Mouse (Mus musculus) midbrain, embryonic 12.5 days (tissue): ENCODE results near the gene Wtip. TPM values are rescaled to one million over a fixed set of nuclear protein-coding genes. Genes with fewer than 3 reads are reported as not detected.
"Not testable (repeated sequence)": the region's sequence is repeated elsewhere in the genome, so short reads cannot be mapped to it uniquely, and the experiment has no call there.

Source experiments
- ATAC-seq: fragments of 200-750 bp; cut with Nextera tagmentation; 2 replicates; pipeline ENCODE4 v1.8.0; 2017; ENCODE audit warnings: low read depth, moderate TSS enrichment, moderate library complexity; ENCODE audit not compliant: low FRiP score
- H3K27ac ChIP-seq: fragments of 300-500 bp; sonication (generic); replicated peaks from 2 replicates; pipeline ENCODE4 v1.5.1; 2016; ENCODE audit warnings: mild to moderate bottlenecking
- H3K27me3 ChIP-seq: fragments of 300-500 bp; sonication (generic); 2 replicates; pipeline ENCODE4 v1.6.1; 2016; ENCODE audit warnings: mild to moderate bottlenecking
- H3K36me3 ChIP-seq: fragments of 300-500 bp; sonication (generic); 2 replicates; pipeline ENCODE4 v1.6.1; 2016
- H3K4me1 ChIP-seq: fragments of 300-500 bp; sonication (generic); 2 replicates; pipeline ENCODE4 v1.6.1; 2016
- H3K4me2 ChIP-seq: fragments of 300-500 bp; sonication (generic); replicated peaks from 2 replicates; pipeline ENCODE4 v1.6.1; 2016; ENCODE audit warnings: mild to moderate bottlenecking, moderate library complexity
- H3K4me3 ChIP-seq: fragments of 300-500 bp; sonication (generic); 2 replicates; pipeline ENCODE4 v1.5.1; 2016; ENCODE audit warnings: mild to moderate bottlenecking
- H3K9ac ChIP-seq: fragments of 300-500 bp; sonication (generic); replicated peaks from 2 replicates; pipeline ENCODE4 v1.6.1; 2016; ENCODE audit warnings: mild to moderate bottlenecking, moderate library complexity
- H3K9me3 ChIP-seq: fragments of 300-500 bp; sonication (generic); 2 replicates; pipeline ENCODE4 v1.6.1; 2016; ENCODE audit warnings: mild to moderate bottlenecking
- WGBS: fragments of 180-500 bp; shearing (Covaris S2); methylation state at CpG from one replicate; pipeline ENCODE4 v1.1.7; 2016; 5-methylcytosine and 5-hydroxymethylcytosine counted together
- polyA plus RNA-seq: library from polyadenylated mRNA; unstranded; fragments of >200 nt; fragmentation: Nextera tagmentation; extraction: Ambion mirVana; gene quantifications from 2 replicates; pipeline ENCODE4 v1.2.1, GENCODE M21; 2016

Gene Wtip
- polyA plus RNA-seq, 1 experiment from 2014 or later = 3.0 TPM

DNA sequence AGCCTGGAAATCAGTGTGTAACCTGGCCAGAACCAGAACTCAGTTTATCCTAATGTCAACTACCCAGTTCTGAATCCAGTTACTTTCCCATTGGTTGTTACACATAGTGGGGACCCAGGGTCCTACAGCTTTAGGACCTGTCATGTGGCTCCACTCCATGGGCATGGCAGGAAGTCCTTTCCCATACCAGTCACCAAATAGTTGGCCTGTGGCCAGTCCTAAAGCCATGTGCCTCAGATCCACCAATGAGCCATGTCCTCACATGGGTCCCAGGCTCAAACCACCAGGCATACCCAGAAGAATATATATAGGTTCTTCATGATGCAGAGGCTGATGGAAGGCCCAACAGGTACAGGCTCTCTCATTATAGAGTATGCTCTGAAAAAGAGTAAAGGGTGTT, 31.8 kb downstream of the Wtip start:
- H3K9me3 ChIP-seq = 0 out of 2 replicates have a peak, but pooled peaks cover 7% of the 10 kb centered on the region
- H3K9ac ChIP-seq = no peak overlapping the region
- H3K4me1 ChIP-seq = no peaks in the 10 kb centered on the region
- ATAC-seq = no peak
- no peak overlapping the region for H3K27ac ChIP-seq
- H3K4me3 ChIP-seq = no peak overlapping the region
- no peaks in the 10 kb centered on the region for H3K27me3 ChIP-seq
- H3K36me3 ChIP-seq = no peaks in the 10 kb centered on the region
- no peak overlapping the region for H3K4me2 ChIP-seq

DNA sequence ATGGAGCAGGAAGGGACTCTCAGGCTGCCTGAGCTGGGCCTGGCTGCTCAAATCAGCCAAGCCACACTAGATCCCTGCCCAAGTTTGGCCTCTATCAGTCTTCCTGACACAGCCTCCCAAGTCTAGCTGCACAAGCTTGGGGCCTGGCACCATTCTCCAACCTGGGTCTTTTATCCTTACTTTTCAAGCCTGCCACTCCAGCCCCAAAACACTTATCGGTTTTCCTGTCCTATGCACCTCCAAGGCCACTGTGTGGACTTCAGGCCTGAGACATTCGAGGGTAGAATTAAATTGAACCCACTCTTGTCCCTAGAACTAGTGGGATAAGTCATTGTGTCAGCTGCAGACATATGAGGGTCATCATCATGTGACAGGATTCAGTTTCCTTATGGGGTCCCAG, 33.1 kb downstream of the Wtip start:
- H3K4me2 ChIP-seq = no peak overlapping the region
- 78% methylated on average over 2 of the region's 2 CpGs for WGBS

DNA sequence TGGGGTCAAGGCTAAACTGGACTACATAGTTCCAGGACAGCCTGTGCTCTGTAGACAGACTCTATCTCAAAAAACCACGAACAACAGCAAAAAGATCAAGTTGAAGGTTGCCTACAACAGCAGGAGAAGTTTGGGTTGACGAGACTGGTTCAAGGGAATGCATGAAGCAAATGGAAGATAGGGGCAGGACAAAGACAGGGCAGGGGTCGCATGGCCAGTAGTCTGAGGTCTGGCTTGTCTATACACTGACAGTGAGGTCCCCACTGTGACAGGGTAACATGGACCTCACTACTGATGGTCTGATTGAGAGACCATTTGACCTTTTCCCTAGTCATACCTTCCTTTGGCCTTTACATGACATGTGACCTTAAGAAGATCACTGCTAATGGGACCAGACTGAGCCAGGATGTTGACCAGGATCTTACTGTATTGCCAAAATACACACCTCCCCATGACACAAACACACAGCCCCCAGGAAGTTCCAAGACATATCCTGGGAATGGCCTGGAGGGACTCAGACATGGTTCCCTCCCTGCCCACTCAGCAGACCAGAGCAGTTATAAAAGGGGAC, 38.1 kb downstream of the Wtip start, which contains the start of gene Scgb1b30:
Gene Scgb1b30 (plus strand): TSS at position 521 of the 571 bp plus-strand sequence.
- ATAC-seq = no peak
- Histone ChIP-seq H3K27ac (no peak within 1 kb of the TSS), H3K27me3 (no peaks in the 10 kb centered on the region), H3K4me1 (no peaks in the 10 kb centered on the region), H3K9ac (no peak within 1 kb of the TSS), H3K36me3 (no peaks in the 10 kb centered on the region), H3K4me2 (no peak within 1 kb of the TSS), H3K9me3 (peaks cover 12% of the 10 kb centered on the region; the same call in 1 of the 2 replicates), H3K4me3 (no peak within 1 kb of the TSS)
- 79% methylated on average over 3 of the region's 3 CpGs for WGBS

More for the DNA sequence above, 33.1 kb downstream of the Wtip start:
- H3K9me3 ChIP-seq = 0 out of 2 replicates have a peak, but pooled peaks cover 7% of the 10 kb centered on the region
- no peaks in the 10 kb centered on the region for H3K4me1 ChIP-seq
- H3K36me3 ChIP-seq = no peaks in the 10 kb centered on the region
- H3K27me3 ChIP-seq = no peaks in the 10 kb centered on the region
- no peak overlapping the region for H3K9ac ChIP-seq
- H3K4me3 ChIP-seq = no peak overlapping the region
- no peak overlapping the region for H3K27ac ChIP-seq
- ATAC-seq = no peak

DNA sequence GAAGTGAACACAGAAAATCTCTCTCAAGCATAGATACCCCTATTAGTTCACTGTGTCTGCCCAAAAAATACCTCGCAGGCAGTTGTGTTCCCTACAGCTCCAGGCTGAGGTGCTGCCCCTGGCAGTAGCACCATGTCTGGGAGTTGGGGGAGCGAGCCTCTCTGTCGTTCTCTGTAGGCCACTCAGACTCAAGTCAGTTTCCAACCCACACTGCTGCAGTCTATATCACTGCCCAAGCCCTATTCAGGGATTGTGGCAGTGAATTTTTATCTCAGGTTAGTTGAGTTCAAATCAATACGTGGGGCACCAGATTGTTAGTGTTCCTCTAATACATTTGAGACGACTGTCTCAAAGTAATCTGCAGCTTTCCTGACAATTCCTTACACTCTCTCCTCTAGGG, 64.9 kb downstream of the Wtip start:
- not testable (repeated sequence) for ATAC-seq, H3K4me3 ChIP-seq, H3K27ac ChIP-seq, H3K9ac ChIP-seq, H3K27me3 ChIP-seq, H3K4me2 ChIP-seq, H3K36me3 ChIP-seq, H3K4me1 ChIP-seq
- peaks cover 12% of the 10 kb centered on the region; the same call in 1 of the 2 replicates for H3K9me3 ChIP-seq
- WGBS = 73% methylated on average over 5 of the region's 5 CpGs

Other genes starting within 250 kb of the Wtip start
- not detected in 2 replicates for gene Scgb2b26, start 188.2 kb downstream of the Wtip start, polyA plus RNA-seq
- not detected in 2 replicates for gene Scgb2b27, start 119.3 kb downstream of the Wtip start, polyA plus RNA-seq
- gene Scgb1b27, start 111.8 kb downstream of the Wtip start, polyA plus RNA-seq = not detected in 2 replicates
- not detected in 2 replicates for gene Scgb1b30, start 37.8 kb downstream of the Wtip start, polyA plus RNA-seq
- 247 TPM in 2 replicates for gene Uba2, start 36.3 kb upstream of the Wtip start, polyA plus RNA-seq
- 64.9 and 74.9 TPM in 2 replicates for gene Pdcd2l, start 63.4 kb upstream of the Wtip start, polyA plus RNA-seq
- gene Gpi1, start 97.1 kb upstream of the Wtip start, polyA plus RNA-seq = 212 and 218 TPM in 2 replicates
- gene Gm6096, start 117.8 kb upstream of the Wtip start, polyA plus RNA-seq = 0.76 and 1.1 TPM in 2 replicates
- gene 4931406P16Rik, start 180.3 kb upstream of the Wtip start, polyA plus RNA-seq = 37.7 and 37.9 TPM in 2 replicates